Mouse (Mus musculus) cerebellum, adult (tissue): ENCODE measurements around the gene Homer1.
A peak's percentile ranks its signal among the peaks of the same experiment; 100 is the strongest.

ENCODE experiments used
- ATAC-seq: cut with Nextera tagmentation; 2 replicates; pipeline ENCODE4 v1.9.2; 2017; ENCODE audit warnings: mild to moderate bottlenecking, moderate library complexity, mixed read lengths; ENCODE audit not compliant: insufficient number of reproducible peaks, low FRiP score, low TSS enrichment

The Homer1 gene

DNA sequence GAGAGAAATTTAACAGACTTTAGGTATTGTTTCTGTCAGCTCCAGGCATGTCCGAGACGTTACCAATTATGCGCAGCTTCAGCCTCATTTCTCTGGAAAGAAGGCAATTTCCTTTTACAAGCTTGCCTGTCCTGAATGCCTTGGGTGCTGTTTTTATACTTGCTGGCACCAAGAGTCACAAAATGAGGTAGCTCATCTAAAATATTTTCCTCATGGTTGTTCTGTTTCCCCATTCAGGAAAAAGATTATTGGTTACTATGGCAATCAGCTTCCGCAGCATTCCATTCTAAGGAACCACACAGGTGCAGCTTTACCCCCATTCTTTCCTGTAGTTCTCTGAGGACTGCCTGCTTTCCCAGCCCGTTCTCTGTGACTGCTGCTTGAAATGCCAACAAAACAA is at the start of gene Homer1:
TSS of gene Homer1 (plus strand) at position 320 of the 400 bp plus-strand sequence.
- ATAC-seq: no peak

DNA sequence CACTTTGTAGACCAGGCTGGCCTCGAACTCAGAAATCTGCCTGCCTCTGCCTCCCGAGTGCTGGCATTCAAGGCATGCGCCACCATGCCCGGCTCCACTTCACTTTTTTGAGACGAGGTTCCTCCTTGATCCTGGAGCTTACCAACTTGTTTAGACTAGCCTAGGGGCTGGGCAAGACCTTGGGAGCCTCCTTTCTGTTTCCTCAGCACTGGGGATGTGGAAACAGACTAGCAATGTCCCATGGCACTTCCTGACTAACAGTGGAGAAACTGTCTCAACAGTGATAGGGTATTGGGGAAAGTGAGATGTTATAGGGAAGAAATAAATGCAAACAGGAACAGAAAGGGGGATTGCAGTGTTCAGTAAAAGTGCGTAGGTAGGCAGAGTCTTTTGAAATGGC is 47.7 kb upstream of the Homer1 start:
- ATAC-seq: no peak

DNA sequence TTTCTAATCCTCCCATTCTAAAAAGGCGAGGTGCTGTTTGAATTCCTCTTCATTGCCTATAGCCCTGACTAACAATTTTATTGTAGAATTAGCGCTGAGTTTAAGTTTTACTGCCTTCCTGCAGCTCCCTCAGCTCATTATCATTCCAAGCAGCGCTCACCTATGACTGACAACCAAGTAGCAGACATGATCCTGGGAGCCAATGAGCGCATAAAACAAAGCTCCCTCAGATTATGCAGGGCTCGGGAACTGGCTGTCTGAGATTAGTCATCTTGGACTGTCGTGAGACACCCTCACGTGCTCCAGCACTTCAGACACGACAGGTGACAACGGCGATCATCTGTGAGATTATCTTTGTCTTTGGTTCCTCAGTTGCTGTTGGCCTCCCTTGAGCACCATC is 47.3 kb upstream of the Homer1 start:
- no peak for ATAC-seq

DNA sequence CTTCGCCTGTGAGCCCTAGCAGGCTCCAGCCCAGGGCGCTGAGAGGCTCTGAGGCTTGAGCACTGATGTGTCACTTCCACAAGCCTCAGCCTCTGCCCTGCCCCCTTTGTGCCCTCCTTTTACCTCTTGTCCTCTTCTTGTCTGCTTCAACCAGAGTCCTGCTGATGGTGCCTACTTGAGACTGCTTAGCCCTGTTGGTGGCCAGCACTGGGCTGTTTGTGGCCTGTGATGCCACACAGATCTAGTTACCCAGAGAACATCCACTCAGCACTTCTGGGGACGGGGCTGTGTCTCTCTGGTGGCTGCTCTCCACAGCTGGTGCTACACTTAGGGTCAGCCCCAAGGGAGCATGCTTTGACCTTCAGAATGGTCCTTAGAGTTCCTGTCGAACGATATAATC is 46.5 kb upstream of the Homer1 start:
- ATAC-seq: no peak

DNA sequence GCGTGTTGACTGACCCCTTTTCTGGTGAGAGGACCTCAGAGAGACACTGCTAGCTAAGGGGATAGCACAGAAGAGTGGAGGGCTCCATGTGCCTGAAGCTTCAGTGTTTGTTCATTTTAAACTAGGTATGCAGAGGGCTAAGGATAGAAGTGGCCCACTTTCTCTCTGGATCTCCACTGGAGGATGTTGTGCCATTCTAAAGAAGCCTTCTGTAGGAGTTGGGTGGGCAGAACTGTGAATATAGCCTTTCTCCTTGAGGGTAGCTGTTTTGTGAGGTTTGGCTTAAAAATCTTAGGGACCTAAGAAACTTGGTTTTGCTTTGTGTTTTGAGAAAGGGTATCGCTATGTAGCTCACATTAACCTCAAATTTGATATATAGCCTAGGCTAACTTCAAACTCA is 32.3 kb upstream of the Homer1 start:
- no peak for ATAC-seq

DNA sequence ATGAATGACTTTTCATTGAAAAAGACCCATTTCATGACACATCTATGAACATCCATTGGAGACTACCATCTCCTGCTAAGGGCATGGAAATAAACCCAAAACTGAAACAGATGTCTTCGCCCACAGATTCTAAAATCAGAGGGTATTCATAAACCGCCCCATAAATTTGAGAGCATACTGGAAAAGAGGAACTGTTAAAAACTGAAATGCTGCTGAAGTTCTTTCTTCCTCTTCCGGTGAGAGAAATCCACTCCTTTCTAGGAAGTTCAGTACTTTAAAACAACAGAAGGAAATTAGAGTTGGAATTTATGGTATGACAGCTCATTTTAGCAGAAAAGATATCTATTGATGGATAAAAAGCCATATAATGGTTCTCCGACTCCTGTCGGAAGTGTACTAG is 1.1 kb downstream of the Homer1 start:
- ATAC-seq: no peak

DNA sequence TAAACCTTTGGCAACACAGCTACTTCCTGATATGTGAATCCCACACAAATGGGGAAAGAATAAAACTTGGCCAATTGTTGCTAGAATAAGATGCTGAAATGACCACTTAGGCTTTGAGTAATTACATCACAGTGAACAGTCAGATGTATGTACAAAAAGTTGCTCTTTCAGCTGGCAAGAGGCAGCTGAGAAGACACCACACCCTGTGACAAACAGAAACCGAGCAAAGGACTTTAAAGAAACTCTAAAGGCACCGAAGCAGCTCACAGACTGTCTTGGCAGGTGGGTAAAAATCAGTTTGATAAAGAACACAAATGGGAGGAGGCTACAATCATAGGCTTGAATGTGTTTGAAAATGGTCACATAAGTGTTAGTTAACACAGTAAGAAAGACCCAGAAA is 1.6 kb downstream of the Homer1 start:
- ATAC-seq: no peak

DNA sequence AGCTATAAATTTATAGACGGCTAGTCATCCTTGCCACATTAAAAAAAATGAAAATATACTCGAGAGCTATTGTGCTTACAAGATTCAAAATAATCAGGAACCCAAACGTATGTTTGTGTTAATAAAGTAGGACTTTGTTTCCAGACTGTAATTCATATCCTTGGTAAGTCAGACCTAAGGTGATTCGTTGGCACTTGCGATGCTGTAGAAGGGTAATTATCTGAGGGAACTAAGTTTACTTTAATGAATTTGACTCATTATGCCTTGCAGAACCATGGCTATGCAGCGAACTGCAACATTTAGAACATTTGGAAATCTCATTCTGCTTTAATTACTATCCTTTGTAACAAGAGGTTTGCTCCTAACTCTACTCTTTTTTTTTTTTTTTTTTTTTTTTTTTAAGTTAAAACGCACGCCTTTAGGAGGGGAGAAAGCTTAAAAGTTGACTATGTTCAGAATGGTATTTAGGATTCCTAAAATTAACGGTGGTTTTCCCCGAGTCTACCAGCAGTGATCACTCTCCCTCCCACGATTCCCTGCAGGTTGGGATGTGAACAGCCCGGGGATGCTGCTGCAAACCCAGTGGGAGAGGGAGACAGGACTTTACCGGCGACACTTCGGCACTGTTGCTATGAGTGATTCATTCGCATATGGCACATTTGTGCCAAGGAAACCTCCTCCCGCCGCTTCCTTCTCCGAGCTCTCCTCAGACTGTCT is 3.6 kb downstream of the Homer1 start:
- ATAC-seq: peak; percentile 65; the same call in 1 of the 2 replicates

DNA sequence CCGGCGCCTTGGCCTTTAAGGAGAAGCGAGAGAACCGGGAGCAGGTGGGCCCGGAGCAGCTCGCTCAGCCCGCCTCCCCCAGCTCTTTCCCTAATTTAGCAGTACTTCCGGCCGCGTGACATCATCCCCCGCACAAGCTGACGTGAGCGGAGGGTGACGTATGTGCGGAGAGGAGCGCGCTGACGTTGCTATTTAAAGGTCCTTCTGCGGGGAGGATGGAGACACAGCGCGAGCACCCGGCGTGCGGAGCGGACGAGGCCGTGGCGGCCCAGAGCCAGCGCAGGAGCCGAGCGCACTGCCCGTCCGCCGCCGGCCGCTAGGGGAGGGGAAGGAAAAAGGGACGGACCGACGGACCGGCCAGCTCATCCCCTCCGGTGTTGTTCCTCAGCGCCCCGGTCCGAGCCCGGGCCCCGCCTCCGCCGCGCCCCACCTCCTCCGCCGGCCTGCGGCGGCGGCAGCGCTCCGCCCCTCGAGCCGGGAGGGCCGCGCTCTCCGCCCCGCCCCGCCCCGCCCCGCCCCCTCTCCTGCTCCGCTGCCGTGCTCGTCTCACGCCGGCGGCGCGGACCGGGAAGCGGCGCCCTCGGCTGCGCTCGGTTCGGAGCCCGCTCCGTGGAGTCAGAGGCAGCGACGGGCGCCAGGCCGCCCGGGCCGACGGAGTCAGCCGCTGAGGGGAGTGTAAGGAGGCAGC is 4.3 kb downstream of the Homer1 start:
- peak; percentile 96 for ATAC-seq

DNA sequence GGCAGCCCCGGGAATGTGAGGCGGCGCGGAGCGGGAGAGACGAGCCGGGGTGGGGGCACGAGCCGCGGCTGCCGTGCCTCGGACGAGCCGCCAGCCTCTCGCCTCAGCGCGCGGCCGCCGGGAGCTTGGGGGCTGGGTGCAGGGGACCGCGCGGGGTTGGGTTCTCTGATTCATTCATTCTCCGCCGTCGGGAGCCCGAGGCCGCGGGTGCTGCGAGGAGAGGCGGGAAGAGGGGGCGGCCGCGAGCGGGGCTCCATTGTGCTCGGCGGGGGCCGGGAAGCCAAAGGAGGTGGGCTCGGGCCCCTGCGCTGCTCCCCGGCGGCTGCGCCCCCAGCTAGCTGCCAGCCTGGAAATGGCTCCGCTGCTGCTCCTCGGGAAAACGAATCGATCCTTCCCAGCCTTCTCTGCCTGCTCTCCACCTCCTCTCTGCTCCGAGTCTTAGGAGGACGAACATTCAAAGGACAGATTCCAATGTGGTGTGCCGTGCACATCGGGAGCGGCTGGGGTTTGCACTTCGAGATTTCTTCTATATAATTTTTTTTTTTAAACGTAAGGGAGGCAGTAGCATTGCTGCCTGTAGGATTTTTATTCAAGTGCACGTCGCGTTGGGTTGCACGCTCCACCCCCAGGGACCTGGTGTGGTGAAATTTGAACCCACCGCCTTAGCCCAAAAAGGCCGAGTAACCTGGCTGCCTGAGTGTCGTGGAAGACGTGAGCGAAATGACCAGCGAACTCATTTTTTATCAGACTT is 5.0 kb downstream of the Homer1 start:
- peak; percentile 29 for ATAC-seq

DNA sequence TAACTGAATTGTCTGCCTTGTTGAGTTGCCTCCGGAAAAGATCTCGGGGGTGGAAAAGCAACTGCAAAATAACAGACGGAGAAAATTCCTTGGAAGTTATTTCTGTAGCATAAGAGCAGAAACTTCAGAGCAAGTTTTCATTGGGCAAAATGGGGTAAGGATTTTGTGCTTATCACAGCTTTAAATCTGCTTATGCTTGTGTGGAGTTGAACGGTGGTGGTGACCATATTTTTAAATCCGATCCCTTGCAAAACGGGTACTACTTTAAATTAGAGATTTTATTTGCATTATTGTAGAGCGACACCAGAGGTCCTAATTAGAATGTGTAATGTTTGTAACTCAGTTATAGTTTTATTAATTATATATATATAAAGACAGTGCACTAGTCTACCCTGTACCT is 5.7 kb downstream of the Homer1 start:
- ATAC-seq: no peak

DNA sequence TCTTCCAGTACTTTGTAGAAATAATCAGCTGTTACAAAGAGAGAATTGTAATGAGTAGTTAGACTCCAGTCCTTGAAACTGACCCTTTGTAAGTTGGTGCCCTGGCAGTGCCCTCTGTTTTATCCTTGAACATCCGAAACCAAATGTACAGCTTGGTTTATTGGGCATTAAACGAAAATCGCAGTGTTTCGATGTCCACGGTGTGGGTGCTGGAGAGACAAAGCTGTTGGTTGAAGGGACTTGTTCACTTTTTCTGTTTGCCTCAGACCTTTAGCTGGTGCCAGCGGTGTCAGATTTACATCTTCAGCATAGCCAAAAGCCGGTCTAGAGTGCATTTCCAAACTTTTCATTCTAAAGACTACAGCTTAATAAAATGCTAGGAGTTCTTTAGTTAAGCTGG is 6.2 kb downstream of the Homer1 start:
- no peak for ATAC-seq

DNA sequence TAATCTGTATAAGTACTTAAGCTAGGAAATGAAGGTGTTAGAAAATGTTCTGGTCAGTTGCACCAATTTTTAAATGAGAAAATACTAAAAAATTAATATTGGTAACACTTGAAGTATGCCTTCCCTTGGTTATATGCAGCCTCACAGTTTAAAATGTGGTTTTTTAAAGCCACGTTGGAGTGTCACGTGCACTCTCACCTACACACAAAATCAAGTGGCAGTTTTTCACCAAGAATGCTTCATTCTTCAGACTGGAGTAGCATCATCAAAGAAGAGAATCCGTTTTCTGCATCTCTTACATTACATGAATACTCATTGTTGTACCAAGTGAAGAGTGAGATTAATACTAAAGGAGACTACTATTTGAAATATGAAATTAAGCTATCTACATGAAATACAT is 7.1 kb downstream of the Homer1 start:
- no peak for ATAC-seq

DNA sequence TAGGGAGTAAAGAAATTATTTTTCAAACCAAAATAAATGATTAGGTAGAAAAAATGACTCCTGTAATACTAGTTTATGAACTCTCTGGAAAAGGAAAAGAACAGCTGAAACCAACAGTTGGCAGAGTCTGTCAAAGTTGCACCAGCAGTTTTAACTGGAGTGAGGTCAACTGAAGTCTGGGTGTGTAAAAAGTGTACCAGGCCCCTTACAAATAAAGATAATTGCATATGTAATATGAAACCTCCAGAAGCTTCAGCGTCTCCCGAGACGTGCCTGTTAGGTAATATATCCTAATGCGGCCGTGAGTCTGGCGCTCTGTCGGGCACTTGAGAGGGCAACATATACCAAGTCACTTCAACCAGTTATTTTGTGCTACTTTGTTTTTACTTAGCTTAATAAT is 8.3 kb downstream of the Homer1 start:
- no peak for ATAC-seq

DNA sequence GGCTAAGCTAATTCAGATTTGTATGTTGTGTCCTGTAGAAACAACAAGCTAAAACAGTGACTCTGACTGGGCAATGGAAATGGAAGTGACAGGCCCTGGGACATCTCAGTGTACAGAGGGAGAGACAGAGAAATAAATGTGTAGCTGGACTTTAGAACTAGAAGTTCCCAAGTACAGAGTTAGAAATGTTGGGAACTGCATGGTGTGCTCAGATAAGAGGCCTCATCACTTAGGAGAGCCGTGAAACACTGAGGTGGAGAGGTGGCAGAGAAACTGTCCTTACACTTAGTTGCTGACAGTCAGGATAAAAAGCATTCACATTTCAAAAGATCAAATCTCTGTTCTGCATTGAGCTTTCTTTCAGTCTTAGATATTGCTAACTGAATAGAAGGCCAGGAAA is 9.9 kb downstream of the Homer1 start:
- no peak for ATAC-seq

DNA sequence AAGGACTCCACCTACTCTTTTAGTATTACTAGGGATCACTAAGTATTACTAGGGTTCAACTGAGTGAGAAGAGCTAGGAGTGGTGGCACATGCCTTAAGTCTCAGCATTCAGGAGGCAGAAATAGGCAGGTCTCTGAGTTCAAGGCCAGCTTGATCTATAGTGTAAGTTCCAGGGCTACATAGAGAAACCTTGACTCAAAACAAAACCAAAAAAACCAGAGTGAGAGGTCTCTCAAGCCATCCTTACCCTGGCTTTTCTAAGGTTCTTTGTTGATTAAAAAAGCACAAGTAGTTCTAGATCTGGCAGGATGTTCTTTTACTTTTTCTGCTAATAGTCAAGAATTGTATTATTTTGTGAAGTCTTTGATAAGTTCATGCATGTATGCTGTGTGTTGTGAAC is 13.1 kb downstream of the Homer1 start:
- ATAC-seq: no peak

DNA sequence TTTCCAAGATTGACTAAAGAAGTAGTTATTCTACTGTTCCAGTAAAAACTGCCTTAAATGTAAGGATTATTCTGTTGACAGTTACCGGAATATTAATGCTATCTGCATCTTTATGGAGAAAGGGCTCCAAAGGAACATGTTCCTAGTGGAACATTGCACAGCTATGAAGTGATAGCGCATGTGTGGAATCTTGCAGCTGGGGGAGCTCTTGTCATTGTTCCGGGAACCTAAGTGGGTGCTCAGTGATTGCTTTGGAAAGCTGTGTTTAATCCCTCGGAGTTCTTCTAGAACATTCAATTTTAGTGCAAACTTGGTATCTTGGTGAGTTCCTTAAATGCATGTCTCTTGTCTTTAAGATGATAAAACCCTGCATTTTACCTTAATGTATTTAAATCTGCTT is 14.9 kb downstream of the Homer1 start:
- ATAC-seq: no peak

DNA sequence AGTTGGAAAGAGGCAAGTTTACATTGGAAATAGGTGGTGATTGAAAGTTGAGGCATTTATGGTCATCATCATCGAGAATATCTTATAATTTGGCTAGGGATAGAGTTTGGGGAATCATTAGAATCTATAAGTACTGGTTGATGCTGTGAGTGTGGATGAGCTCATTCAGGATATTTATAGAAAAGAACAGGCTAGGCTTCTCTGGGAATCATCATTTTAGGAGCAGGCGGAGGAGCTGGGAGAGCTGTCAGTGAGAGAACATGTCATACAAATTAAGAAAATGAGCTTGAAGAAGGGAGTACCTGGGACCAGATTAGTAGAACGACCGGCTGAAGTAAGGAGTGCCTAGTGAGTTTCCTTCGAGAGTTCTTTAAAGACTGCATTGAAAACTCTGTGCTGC is 20.7 kb downstream of the Homer1 start:
- peak; percentile 68; the same call in 1 of the 2 replicates for ATAC-seq

DNA sequence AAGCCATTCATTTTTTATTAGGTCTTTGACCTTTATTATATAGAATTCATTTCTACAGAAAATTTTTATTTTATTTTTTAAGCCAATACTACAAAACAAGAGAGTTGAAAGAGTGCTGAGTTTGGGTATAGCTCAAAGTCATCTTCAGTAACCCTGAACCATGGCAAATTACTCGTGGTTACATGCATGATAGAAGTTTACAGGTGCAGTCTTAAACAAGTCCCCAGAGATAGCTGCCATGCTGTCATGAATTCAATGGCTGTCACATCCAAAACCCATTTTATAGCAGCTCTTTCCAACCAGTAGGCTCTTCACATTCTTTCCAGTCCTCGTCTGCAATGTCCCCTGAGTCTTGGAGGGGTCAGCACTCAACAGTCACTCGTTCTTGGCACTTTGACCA is 26.9 kb downstream of the Homer1 start:
- no peak for ATAC-seq

DNA sequence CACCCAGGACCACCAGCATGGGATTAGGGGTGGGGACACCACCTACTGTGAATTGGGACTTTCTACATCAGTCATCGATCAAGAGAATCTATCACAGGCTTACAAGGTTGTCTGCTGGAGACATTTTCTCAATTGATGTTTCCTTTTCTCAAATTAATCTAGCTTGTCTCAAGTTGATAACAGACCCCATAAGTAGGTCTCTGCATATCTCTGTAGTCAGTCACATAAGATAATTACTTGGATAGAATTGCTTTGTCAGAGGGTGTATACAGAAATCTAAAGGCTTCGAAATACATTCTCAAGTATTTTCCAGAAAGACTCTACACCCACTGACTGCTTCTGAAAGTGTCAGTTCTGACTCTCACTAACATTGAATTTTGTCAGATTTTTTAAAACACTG is 32.3 kb downstream of the Homer1 start:
- no peak for ATAC-seq

DNA sequence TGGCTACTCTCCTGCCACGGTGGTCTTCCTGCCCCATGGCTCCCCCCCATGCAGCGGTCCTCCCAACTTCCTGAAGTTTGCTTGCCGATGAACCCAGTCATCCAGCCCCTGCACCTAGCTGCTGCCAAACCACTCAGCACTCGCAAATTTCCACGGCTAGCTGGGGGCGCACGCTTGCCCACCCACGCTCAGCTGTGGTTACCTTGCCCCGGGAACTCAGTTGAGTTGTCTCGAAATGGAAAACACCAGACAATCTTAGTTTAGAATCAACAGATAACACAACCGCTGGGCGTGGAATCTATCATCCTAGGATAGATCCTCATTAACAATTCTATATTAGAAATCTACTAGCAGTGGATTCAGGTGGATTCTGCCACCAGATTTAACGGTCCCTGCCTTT is 33.1 kb downstream of the Homer1 start:
- no peak for ATAC-seq

DNA sequence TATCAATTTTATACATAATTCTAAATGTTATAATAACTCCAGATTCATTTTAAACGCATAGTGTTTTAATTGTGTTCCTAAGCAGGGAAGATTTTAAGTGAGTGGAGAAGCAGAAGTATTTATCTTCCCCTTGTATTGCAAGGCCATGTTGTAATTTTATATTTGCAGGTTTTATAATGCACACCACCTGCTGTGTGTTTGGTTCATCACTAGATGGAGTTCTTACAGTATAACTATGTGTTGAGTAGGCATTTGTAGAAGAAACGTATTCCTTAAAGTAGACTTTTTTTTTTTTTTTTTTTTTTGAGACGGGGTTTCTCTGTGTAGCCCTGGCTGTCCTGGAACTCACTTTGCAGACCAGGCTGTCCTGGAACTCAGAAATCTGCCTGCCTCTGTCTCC is 35.9 kb downstream of the Homer1 start:
- ATAC-seq: no peak
